Mouse (Mus musculus): ENCODE measurements around the gene Pakap. TPM values are rescaled to one million over a fixed set of nuclear protein-coding genes. Genes with fewer than 3 reads are reported as not detected.

Gene Pakap
- total and polyA plus RNA-seq, 2 experiments from 2014 or later = 6.9 to 9.5 TPM

GRCm38 (mm10) chr4:57703574-57704470 lies 135.8 kb downstream of the Pakap start:
- Histone ChIP-seq H3K9ac (no peak overlapping the region), H3K36me3 (ENCODE audit: insufficient read depth) (no peaks in the 10 kb centered on the region), H3K27ac (ENCODE audit: low read depth, low read length) (no peak overlapping the region), H3K4me2 (ENCODE audit: low read depth) (no peak overlapping the region), H3K4me1 (ENCODE audit: insufficient read depth) (no peaks in the 10 kb centered on the region), H3K27me3 (ENCODE audit: insufficient read depth, low read length) (no peaks in the 10 kb centered on the region), H3K4me3 (ENCODE audit: low read depth, low read length) (no peak overlapping the region), H3K9me3 (ENCODE audit: low read length) (no peaks in the 10 kb centered on the region)
- no peak for ATAC-seq
- WGBS = 82% methylated on average over 11 of the region's 11 CpGs
- no peak for TF ChIP-seq CTCF (IDR thresholded peaks at IDR 0.05; ENCODE audit: low read depth)
- DNase-seq = no peak

GRCm38 (mm10) chr4:57704575-57704974 lies 136.6 kb downstream of the Pakap start:
- ATAC-seq (no peak), DNase-seq (no peak)
- Histone ChIP-seq H3K36me3 (ENCODE audit: insufficient read depth) (no peaks in the 10 kb centered on the region), H3K27ac (ENCODE audit: low read depth, low read length) (no peak overlapping the region), H3K9me3 (ENCODE audit: low read length) (no peaks in the 10 kb centered on the region), H3K9ac (no peak overlapping the region), H3K4me2 (ENCODE audit: low read depth) (no peak overlapping the region), H3K4me1 (ENCODE audit: insufficient read depth) (no peaks in the 10 kb centered on the region), H3K4me3 (ENCODE audit: low read depth, low read length) (no peak overlapping the region), H3K27me3 (ENCODE audit: insufficient read depth, low read length) (no peaks in the 10 kb centered on the region)
- 91% methylated on average over 7 of the region's 7 CpGs for WGBS
- TF ChIP-seq CTCF (IDR thresholded peaks at IDR 0.05; ENCODE audit: low read depth) = no peak

GRCm38 (mm10) chr4:57715849-57716248 lies 147.9 kb downstream of the Pakap start:
- Histone ChIP-seq H3K4me1 (ENCODE audit: insufficient read depth) (no peaks in the 10 kb centered on the region), H3K9me3 (ENCODE audit: low read length) (no peaks in the 10 kb centered on the region), H3K27me3 (ENCODE audit: insufficient read depth, low read length) (no peaks in the 10 kb centered on the region), H3K4me3 (ENCODE audit: low read depth, low read length) (no peak overlapping the region), H3K27ac (ENCODE audit: low read depth, low read length) (no peak overlapping the region), H3K9ac (no peak overlapping the region), H3K4me2 (ENCODE audit: low read depth) (no peak overlapping the region), H3K36me3 (ENCODE audit: insufficient read depth) (no peaks in the 10 kb centered on the region)
- DNase-seq (no peak), ATAC-seq (no peak)
- TF ChIP-seq CTCF (IDR thresholded peaks at IDR 0.05; ENCODE audit: low read depth) = no peak

- no peaks in the 10 kb centered on the region for H3K4me1 ChIP-seq (ENCODE audit: insufficient read depth)
- H3K4me2 ChIP-seq (ENCODE audit: low read depth) = no peak overlapping the region
- no peak overlapping the region for H3K27ac ChIP-seq (ENCODE audit: low read depth, low read length)
- H3K36me3 ChIP-seq (ENCODE audit: insufficient read depth) = no peaks in the 10 kb centered on the region
- peak; percentile 57 for ATAC-seq
- H3K27me3 ChIP-seq (ENCODE audit: insufficient read depth, low read length) = no peaks in the 10 kb centered on the region
- TF ChIP-seq CTCF (IDR thresholded peaks at IDR 0.05; ENCODE audit: low read depth) = no peak
- H3K9me3 ChIP-seq (ENCODE audit: low read length) = no peaks in the 10 kb centered on the region
- 39% methylated on average over 4 of the region's 4 CpGs for WGBS
- no peak overlapping the region for H3K4me3 ChIP-seq (ENCODE audit: low read depth, low read length)
- no peak overlapping the region for H3K9ac ChIP-seq
- DNase-seq = peak; percentile 24
Measured at GRCm38 (mm10) chr4:57716735-57717134, 148.8 kb downstream of the Pakap start.

- 78% methylated on average over 9 of the region's 9 CpGs for WGBS
- Histone ChIP-seq H3K9me3 (ENCODE audit: low read length) (no peaks in the 10 kb centered on the region), H3K4me1 (ENCODE audit: insufficient read depth) (no peaks in the 10 kb centered on the region), H3K4me2 (ENCODE audit: low read depth) (no peak within 1 kb of the TSS), H3K36me3 (ENCODE audit: insufficient read depth) (no peaks in the 10 kb centered on the region), H3K27me3 (ENCODE audit: insufficient read depth, low read length) (no peaks in the 10 kb centered on the region), H3K9ac (no peak within 1 kb of the TSS), H3K27ac (ENCODE audit: low read depth, low read length) (no peak within 1 kb of the TSS), H3K4me3 (ENCODE audit: low read depth, low read length) (no peak within 1 kb of the TSS)
- ATAC-seq (no peak), DNase-seq (no peak)
- no peak for TF ChIP-seq CTCF (IDR thresholded peaks at IDR 0.05; ENCODE audit: low read depth)
Measured at GRCm38 (mm10) chr4:57717354-57717753, 149.4 kb downstream of the Pakap start, which contains the start of gene Akap2. Gene Akap2, plus strand, starts transcription at chr4:57717657.

GRCm38 (mm10) chr4:57719370-57719769 lies 151.4 kb downstream of the Pakap start:
- TF ChIP-seq CTCF (IDR thresholded peaks at IDR 0.05; ENCODE audit: low read depth) = no peak
- 93% methylated on average over 1 of the region's 1 CpGs for WGBS
- H3K27ac ChIP-seq (ENCODE audit: low read depth, low read length) = no peak overlapping the region
- H3K9ac ChIP-seq = no peak overlapping the region
- no peaks in the 10 kb centered on the region for H3K27me3 ChIP-seq (ENCODE audit: insufficient read depth, low read length)
- no peaks in the 10 kb centered on the region for H3K9me3 ChIP-seq (ENCODE audit: low read length)
- ATAC-seq (no peak), DNase-seq (no peak)
- no peak overlapping the region for H3K4me3 ChIP-seq (ENCODE audit: low read depth, low read length)
- H3K4me2 ChIP-seq (ENCODE audit: low read depth) = no peak overlapping the region
- H3K36me3 ChIP-seq (ENCODE audit: insufficient read depth) = no peaks in the 10 kb centered on the region
- H3K4me1 ChIP-seq (ENCODE audit: insufficient read depth) = no peaks in the 10 kb centered on the region

- H3K27ac ChIP-seq (ENCODE audit: low read depth, low read length) = no peak overlapping the region
- no peak for TF ChIP-seq CTCF (IDR thresholded peaks at IDR 0.05; ENCODE audit: low read depth)
- no peak overlapping the region for H3K4me3 ChIP-seq (ENCODE audit: low read depth, low read length)
- H3K9me3 ChIP-seq (ENCODE audit: low read length) = no peaks in the 10 kb centered on the region
- 23% methylated on average over 7 of the region's 7 CpGs for WGBS
- H3K36me3 ChIP-seq (ENCODE audit: insufficient read depth) = no peaks in the 10 kb centered on the region
- H3K4me1 ChIP-seq (ENCODE audit: insufficient read depth) = no peaks in the 10 kb centered on the region
- peak; percentile 57; the same call in 1 of the 2 replicates for ATAC-seq
- no peak overlapping the region for H3K4me2 ChIP-seq (ENCODE audit: low read depth)
- H3K9ac ChIP-seq = no peak overlapping the region
- H3K27me3 ChIP-seq (ENCODE audit: insufficient read depth, low read length) = no peaks in the 10 kb centered on the region
- DNase-seq = peak; percentile 33
Measured at GRCm38 (mm10) chr4:57720869-57721361, 152.9 kb downstream of the Pakap start.
